Mouse (Mus musculus): ENCODE results near the gene Tmem138. TPM values are rescaled to one million over a fixed set of nuclear protein-coding genes. Genes with fewer than 3 reads are reported as not detected.
A peak's percentile ranks its signal among the peaks of the same experiment; 100 is the strongest.

Gene Tmem138
- polyA plus RNA-seq (2016; fragmentation: Nextera tagmentation; extraction: Ambion mirVana), result 52.2 and 55.5 TPM in 2 replicates

DNA sequence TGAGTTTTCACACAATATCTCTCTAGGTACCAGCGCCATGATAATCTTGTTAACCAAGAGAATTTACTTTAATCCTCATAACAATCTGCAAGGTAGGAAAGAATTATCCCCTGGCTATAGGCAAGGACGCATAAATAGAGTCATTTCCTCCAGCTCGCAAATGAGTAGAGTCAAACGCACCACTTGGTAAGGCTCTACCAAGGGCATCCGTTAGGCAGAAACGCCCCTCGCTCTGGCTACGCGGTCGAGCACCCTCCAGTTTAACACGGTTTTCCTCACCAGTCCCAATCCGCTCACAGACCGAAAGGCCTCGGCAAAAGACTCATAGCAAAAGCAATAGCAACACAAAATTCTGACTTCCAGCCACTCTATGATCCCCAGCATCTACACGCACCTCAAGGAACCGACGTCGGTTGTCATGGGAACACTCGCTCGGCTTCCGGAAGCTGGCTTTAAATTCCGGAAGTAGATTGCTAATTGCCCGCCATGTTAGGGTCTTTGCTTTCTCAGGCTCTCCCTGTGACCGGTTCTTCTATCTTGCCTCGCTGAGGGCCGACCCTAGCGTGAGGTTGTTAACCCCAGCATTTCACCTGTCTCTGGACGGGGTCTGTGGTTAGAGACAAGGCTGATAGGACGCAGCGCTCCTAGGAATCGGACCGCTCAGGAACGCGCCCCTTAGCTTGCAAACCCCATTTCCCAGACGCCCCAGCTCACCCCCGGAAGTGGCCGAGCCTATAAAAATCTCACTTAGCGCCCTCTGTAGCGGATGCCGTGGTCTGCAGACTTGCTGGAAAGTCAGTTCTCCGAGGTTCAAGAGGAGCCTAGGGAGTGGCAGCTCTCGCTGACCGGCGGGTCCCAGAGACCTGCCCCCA lies at the start of gene Tmem138, which contains the start of gene Cyb561a3:
Tmem138 (minus strand) TSS at position 673 of the 872 bp plus-strand sequence.
Cyb561a3 (plus strand) TSS at position 483 of the 872 bp plus-strand sequence.
- Histone ChIP-seq H3K27me3 (ENCODE audit: low read depth, poor library complexity, severe bottlenecking) (no peaks in the 10 kb centered on the region), H3K4me3 (peak within 1 kb of the TSS; percentile 67), H3K36me3 (peaks cover 34% of the 10 kb centered on the region), H3K27ac (peak within 1 kb of the TSS; percentile 92), H3K4me1 (peaks cover 14% of the 10 kb centered on the region), H3K9me3 (replicated peaks) (no peaks in the 10 kb centered on the region)
- WGBS, result under 1% methylated on average over 44 of the region's 44 CpGs
- DNase-seq (ENCODE audit: low spot score), result peak; percentile 93

DNA sequence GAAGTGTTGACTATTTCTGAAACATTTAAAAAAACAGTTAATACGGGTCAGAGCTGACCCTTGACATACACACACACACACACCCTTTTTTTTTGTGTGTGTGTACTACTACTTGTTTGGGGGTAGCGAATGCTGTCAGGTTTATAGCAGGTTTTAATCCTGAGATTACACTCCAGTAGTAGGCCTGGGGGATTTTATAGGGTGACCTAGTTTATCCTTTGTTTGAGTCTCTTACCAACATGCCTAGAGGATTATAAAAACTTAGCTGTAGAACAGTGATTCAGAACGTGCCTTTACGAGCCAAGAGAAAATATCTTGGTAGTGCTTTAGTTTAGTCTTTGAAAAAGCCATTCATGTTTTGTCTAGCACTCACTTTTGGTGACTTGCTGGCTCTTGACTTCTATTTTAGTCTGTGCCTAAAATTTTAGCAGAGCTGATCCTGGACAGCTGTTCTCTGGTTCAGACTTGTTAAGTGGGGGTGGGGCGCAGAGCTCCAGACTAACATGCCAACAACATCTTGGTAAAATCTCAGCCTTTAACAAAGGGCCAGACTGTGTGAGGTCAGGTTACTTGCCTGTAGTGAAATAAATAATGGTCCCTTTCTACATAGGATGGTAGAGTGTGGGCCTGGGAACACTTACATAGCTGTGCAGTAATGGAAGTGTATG lies 31.5 kb upstream of the Tmem138 start:
- WGBS, result 93% methylated on average over 5 of the region's 5 CpGs
- no peak for DNase-seq (ENCODE audit: low spot score)
- H3K27me3 ChIP-seq (ENCODE audit: low read depth, poor library complexity, severe bottlenecking), result no peaks in the 10 kb centered on the region
- H3K9me3 ChIP-seq (replicated peaks), result no peaks in the 10 kb centered on the region
- H3K4me3 ChIP-seq, result no peak overlapping the region
- peaks cover 70% of the 10 kb centered on the region for H3K36me3 ChIP-seq
- no peak overlapping the region for H3K27ac ChIP-seq
- H3K4me1 ChIP-seq, result peaks cover 31% of the 10 kb centered on the region

DNA sequence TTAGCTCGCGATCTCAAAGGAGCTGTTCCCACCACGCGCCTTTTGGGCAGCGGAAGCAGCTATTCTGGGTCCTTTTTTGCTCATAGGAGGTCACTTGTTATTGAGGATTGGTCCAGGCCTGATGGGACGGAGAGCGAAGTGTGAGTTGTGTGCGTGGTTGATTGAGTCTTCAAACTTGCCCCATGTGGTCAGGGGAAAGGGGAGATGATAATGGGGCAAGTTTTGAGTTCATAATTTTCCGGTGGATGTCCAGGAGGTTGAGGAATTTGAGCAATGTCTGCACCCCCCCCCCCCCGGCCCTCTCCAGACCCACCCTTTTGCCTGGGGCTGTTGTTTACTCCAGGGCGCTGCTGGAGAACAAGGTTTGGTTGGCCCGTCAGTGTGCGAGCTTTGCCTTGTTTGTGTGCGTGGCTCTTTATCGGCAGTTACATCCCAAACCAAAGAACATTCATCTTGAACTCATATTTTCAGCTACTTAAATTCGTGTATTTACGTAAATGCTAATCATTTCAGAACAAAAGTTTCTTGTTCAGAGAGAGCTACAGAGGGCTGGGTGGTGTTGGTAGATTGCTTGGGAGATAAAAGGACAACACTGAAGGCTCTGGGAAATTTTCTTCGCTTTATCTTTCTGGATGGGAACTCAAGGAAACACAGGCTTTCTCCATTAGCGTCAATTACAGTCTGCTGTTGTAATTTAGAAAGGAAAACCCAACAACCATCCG lies 28.9 kb upstream of the Tmem138 start:
- WGBS, result 6% methylated on average over 20 of the region's 20 CpGs
- DNase-seq (ENCODE audit: low spot score), result no peak

DNA sequence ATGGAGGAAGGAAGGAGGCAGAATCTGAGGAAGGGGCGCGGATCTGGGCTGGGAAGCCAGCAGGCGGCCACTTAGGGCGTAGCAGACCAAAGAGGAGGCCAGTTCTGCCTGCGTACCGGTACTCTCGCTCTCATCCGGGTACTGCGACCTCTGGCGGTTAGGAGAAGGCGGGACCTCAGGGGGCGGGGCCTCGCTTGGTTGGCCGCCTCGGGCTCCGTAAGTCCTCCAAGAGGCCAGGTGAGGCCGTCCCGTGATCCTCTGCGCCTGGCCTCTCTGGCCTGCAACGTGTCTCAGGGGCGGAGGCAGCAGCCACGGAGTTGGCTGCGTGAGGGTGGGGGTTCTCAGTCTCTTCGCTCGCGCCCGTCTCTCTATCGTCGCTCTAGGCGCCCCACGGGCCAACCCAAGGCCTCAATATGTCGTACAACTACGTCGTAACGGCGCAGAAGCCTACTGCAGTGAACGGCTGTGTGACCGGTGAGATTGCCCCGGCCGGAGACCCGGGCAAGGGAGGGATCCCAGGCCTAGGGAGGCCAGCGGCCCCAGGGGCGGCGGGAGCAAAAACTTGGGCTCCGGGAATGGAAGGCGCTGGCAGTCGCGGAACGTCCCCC lies 28.2 kb upstream of the Tmem138 start, which contains the start of the genes Ddb1 and Tkfc:
Ddb1 (plus strand) TSS at position 35 of the 608 bp plus-strand sequence.
Tkfc (minus strand) TSS at position 362 of the 608 bp plus-strand sequence.
- Histone ChIP-seq H3K4me1 (peaks cover 46% of the 10 kb centered on the region), H3K27me3 (ENCODE audit: low read depth, poor library complexity, severe bottlenecking) (no peaks in the 10 kb centered on the region), H3K27ac (peak within 1 kb of the TSS; percentile 94), H3K4me3 (peak within 1 kb of the TSS; percentile 80), H3K36me3 (peaks cover 41% of the 10 kb centered on the region), H3K9me3 (replicated peaks) (no peaks in the 10 kb centered on the region)
- under 1% methylated on average over 49 of the region's 49 CpGs for WGBS
- DNase-seq (ENCODE audit: low spot score), result peak; percentile 99

More for the DNA sequence above, 28.9 kb upstream of the Tmem138 start:
- Histone ChIP-seq H3K4me3 (peak overlapping the region; percentile 80), H3K27me3 (ENCODE audit: low read depth, poor library complexity, severe bottlenecking) (no peaks in the 10 kb centered on the region), H3K27ac (peak overlapping the region; percentile 94), H3K4me1 (peaks cover 46% of the 10 kb centered on the region), H3K9me3 (replicated peaks) (no peaks in the 10 kb centered on the region), H3K36me3 (peaks cover 44% of the 10 kb centered on the region)

DNA sequence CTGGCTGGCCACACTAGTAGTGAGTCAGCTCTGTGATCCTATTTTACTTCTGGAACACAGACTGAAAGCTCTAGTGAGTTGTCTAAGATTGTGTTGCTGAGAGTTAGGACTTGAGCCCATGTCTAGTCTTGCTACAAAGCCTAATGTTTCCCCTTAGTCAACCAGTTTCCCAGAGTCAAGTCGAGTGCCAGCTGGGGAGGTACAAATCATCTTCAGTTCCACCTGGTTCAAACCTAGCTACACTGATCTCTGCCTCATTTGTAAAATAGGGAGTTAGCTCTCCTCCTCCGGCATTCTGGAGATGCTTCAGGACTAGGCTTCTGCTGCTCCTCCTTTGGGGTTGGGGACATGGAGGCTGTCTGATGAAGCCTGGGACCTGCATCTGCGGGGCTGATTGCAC lies 27.4 kb upstream of the Tmem138 start:
- Histone ChIP-seq H3K36me3 (peaks cover 41% of the 10 kb centered on the region), H3K4me1 (peaks cover 46% of the 10 kb centered on the region), H3K9me3 (replicated peaks) (no peaks in the 10 kb centered on the region), H3K27me3 (ENCODE audit: low read depth, poor library complexity, severe bottlenecking) (no peaks in the 10 kb centered on the region), H3K4me3 (peak overlapping the region; percentile 80), H3K27ac (peak overlapping the region; percentile 94)
- no peak for DNase-seq (ENCODE audit: low spot score)
- 55% methylated on average over 3 of the region's 3 CpGs for WGBS

DNA sequence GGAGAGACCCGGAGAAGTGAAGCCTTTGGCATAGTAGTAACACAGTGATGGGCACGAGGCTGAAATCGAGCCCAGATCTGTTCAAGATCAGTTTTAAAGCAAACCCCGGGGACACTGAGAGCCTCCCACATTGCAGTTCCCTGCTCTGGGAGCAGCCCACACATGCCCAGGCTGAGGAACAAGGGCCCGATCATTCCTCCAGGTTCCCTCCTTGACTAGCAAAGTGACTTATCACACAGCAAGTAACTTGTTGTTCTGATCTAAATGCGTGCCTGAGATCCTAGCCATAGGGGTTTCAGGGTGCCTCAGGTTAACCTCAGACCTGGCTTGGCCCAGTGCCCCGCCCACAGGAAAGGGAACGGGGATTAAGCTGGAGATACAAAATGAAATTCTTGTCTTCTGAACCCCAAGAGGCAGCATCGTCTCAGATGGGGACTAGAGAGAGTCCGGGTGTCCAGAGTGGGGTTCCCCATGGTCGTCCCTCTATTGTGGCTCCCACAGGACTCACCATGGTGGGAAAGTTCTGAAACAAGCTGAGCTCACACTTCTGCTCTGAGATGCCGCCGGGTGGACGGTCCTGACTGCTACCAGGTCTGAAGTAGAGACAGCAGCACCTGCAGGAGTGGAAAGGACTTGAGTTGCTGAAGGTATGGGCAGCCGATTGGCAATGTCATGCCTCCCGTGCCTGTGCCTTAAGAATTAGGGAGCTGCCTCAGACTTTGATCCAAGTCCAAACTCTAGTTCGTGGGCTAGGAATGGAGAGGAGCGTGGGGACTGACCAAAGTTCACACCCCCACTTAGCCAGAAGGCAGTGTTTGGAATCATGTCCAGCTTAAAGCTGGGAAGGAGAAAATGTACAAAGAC lies 26.7 kb upstream of the Tmem138 start:
- WGBS, result 88% methylated on average over 18 of the region's 18 CpGs
- Histone ChIP-seq H3K4me3 (peak overlapping the region; percentile 80; the same call in 1 of the 2 replicates), H3K27ac (peak overlapping the region; percentile 94), H3K9me3 (replicated peaks) (no peaks in the 10 kb centered on the region), H3K27me3 (ENCODE audit: low read depth, poor library complexity, severe bottlenecking) (no peaks in the 10 kb centered on the region), H3K36me3 (peaks cover 39% of the 10 kb centered on the region), H3K4me1 (peaks cover 46% of the 10 kb centered on the region)
- no peak for DNase-seq (ENCODE audit: low spot score)

DNA sequence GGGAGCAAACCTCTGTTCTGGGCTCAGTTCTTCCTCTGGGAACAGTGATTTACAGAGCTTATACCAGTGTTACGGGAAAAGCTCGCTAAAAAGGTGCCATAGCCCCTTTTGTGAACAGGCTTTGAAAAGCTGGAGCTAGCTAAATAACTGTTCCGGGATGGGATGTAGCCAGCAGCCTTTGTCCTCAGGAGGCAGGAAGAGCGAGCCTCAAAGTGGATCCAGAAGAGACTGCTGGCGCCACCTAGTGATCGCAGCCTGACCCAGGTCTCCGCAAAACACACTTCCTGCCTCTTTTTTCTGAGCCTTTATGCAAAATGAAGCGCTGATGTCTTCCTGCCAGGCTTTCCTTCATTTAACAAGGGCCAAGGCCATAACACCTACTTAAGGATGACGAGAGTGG lies 25.6 kb upstream of the Tmem138 start:
- H3K4me1 ChIP-seq, result peaks cover 40% of the 10 kb centered on the region
- H3K36me3 ChIP-seq, result peaks cover 37% of the 10 kb centered on the region
- peak; percentile 86 for DNase-seq (ENCODE audit: low spot score)
- 2% methylated on average over 9 of the region's 9 CpGs for WGBS
- H3K4me3 ChIP-seq, result peak overlapping the region; percentile 46
- peak overlapping the region; percentile 94 for H3K27ac ChIP-seq
- no peaks in the 10 kb centered on the region for H3K9me3 ChIP-seq (replicated peaks)
- H3K27me3 ChIP-seq (ENCODE audit: low read depth, poor library complexity, severe bottlenecking), result no peaks in the 10 kb centered on the region

DNA sequence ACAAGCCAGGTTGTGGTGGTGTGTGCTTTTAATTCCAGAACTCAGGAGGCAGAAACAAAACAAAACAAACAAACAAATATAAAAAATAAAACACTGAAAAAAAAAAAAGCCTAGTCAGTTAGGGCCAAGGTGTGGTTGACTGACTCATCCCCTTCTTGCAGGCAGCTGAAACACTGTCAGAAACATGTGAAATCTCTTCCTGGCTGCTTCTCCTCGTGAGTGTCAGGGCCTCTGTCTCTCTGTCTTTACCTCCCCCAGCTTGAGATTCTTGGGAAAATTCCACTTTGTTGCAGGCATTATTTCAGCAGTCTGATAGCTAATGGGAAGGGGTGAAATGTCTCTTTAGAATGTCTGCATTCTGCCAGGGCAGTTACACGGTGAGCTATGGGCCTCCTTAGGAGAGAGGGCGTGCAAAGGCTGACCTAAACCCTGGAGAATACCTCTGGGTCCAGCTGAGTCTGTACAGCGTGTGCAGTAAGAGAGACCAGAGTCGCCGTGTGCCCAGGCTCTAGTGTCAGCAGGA lies 25.1 kb upstream of the Tmem138 start:
- Histone ChIP-seq H3K4me1 (peaks cover 36% of the 10 kb centered on the region), H3K27me3 (ENCODE audit: low read depth, poor library complexity, severe bottlenecking) (no peaks in the 10 kb centered on the region), H3K9me3 (replicated peaks) (no peaks in the 10 kb centered on the region), H3K36me3 (peaks cover 36% of the 10 kb centered on the region), H3K4me3 (peak overlapping the region; percentile 46), H3K27ac (peak overlapping the region; percentile 94)
- 17% methylated on average over 6 of the region's 6 CpGs for WGBS
- DNase-seq (ENCODE audit: low spot score), result no peak

DNA sequence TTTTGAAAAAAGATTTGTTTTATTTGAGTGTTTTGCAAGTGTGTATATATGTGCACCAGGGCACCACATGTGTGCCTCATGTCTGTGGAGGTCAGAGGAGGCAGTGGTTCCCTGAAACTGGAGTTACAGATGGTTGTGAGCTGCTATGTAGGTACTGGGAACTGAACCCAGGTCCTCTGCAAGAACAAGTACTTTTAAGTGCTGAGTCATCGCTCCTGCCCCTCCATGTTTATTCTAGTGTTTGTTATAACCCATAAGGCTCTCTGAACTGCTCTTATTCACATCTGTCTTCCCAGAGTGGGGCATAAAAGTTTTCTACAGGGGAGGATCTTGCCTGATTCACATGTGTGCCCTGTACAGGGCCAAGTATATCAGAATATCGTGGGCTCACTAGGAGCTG lies 22.5 kb upstream of the Tmem138 start:
- WGBS, result 97% methylated on average over 2 of the region's 2 CpGs
- no peak for DNase-seq (ENCODE audit: low spot score)
- Histone ChIP-seq H3K4me1 (peaks cover 25% of the 10 kb centered on the region), H3K27me3 (ENCODE audit: low read depth, poor library complexity, severe bottlenecking) (no peaks in the 10 kb centered on the region), H3K4me3 (no peak overlapping the region), H3K27ac (no peak overlapping the region), H3K36me3 (peaks cover 57% of the 10 kb centered on the region), H3K9me3 (replicated peaks) (no peaks in the 10 kb centered on the region)

DNA sequence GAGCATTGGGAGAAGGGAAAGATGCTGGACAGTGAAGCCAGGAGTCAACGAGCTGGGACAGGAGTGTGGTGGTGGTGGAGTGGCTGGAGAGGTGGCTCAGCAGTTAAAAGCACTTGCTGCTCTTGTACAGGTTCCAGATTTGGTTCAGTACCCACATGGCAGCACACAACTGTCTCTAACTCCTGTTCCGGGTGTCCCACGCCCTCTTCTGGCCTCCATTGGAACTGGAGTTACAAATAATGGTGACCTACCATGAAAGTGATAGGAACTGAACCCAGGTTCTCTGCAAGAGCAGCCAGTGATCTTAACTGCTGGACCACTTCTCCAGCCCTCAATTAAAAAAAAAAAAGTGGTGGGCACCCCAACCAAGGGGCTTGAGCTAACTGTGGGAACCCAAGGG lies 21.0 kb upstream of the Tmem138 start:
- Histone ChIP-seq H3K4me1 (peaks cover 10% of the 10 kb centered on the region), H3K36me3 (peaks cover 71% of the 10 kb centered on the region), H3K4me3 (no peak overlapping the region), H3K9me3 (replicated peaks) (no peaks in the 10 kb centered on the region), H3K27ac (no peak overlapping the region), H3K27me3 (ENCODE audit: low read depth, poor library complexity, severe bottlenecking) (no peaks in the 10 kb centered on the region)
- no peak for DNase-seq (ENCODE audit: low spot score)
- WGBS, result 39% methylated on average over 3 of the region's 3 CpGs

DNA sequence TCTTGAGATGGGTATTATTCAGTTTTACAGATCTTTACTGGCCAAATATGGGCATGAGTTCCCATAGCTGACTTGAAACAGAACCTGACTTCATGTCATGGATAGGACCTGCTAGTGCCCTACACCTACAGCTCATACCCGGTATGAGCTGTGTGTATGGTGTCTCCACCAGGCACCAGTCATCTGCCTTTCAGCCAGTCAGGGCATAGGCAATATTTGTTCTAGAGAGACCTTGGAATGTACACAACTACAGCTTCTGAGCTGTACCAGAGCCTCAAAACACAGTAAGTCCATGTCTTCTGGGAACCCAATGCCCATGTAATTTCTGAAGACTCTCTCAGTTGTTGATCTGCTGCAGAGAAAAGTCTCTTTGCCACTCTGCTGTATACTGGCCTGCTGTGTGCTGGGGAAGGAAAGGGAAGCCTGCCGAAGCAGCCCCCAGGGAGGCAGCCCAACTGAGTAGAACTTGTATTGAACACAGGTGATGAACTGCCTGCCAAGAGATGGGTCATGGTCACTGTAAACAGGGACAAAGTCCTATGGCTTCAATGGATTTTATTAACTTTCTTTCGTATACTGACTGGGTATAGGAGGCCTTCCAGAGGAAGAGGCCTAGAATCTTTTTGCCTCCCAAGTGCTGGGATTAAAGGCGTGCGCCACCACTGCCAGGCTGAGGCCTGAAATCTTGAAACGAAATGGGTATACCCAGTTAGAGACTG lies 14.7 kb upstream of the Tmem138 start:
- no peak for DNase-seq (ENCODE audit: low spot score)
- Histone ChIP-seq H3K9me3 (replicated peaks) (no peaks in the 10 kb centered on the region), H3K27ac (no peak overlapping the region), H3K36me3 (peaks cover 66% of the 10 kb centered on the region), H3K4me1 (0 out of 2 replicates have a peak, but pooled peaks cover 2% of the 10 kb centered on the region), H3K4me3 (no peak overlapping the region), H3K27me3 (ENCODE audit: low read depth, poor library complexity, severe bottlenecking) (no peaks in the 10 kb centered on the region)
- WGBS, result 92% methylated on average over 6 of the region's 6 CpGs

Data from limb, embryonic 10.5 days (tissue).